Mouse (Mus musculus) frontal cortex, postnatal 10 days (tissue): ENCODE measurements around the gene Limch1.
A peak's percentile ranks its signal among the peaks of the same experiment; 100 is the strongest.

ENCODE experiments used
- DNase-seq, 2 experiments: peaks; one replicate each; pipeline ENCODE4 v3.0.0; 2022; ENCODE audit warnings: low spot score in 2 of 2, mixed read lengths in 1 of 2

The Limch1 gene

DNA sequence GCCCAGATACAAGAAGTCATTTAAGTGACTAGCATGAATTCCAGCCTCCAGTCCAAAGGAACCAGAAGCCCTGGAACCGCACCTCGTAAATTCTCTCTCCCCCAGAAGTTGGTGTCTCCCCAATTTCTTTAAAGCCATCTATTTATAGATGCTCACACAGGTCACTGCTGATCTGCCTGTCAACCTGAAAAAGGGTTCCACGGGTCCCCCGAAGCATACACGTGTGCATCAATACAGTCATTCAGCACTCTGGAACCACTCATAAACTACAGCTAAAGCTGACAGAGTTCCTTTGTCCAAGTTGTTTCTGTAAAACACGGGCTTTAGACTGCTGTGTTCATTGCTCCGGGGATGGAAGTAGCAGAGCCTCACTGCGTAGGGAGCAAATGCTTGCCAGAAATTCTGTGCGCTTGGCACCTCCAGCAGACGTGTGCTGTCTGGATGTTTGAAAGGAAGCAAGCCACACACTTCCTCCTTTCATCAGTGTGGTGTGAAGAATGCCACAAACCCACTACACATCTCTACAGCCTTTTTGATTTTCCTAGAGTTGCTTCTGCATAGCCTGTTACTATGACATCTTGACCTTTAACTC, 278.9 kb downstream of the Limch1 start:
- DNase-seq, result no peak

DNA sequence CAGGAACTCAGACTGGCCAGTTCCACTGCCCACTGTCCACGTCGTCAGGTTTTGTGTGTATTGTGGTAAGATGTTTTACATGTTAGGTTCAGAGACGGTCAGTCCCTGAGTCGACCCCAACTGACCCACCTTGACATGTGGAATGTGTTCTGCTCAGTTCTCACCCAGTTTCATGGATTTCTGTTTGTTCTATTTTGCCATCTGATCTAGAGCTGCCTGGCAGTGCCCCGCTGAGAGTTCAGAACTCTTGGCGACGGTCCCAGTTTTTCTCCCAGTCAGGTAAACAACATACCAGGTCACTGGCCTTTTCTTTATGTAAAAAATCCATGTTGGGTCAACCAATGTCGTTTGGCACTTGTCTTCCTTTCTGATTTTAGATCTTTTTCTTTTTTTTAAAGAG, 279.5 kb downstream of the Limch1 start:
- no peak for DNase-seq

DNA sequence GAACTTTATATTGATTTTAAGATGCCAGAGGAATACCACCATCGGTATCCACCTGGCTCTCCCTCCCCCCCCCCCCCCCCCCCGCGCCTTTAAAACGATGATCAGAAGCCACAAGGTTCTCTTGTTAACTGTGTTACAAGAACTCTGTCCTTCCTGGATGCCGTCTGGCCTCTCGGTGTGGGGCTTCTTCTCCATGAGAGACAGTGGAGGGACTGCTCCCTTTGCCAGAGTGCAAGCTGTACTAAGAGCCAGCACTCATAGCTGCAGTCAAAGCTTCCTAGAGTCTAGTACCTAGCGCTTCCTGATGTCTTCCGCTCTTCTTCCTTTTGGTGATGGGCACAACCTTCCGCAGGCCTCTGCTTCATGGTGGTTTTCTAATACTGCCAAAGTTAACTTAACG, 280.0 kb downstream of the Limch1 start:
- no peak for DNase-seq

DNA sequence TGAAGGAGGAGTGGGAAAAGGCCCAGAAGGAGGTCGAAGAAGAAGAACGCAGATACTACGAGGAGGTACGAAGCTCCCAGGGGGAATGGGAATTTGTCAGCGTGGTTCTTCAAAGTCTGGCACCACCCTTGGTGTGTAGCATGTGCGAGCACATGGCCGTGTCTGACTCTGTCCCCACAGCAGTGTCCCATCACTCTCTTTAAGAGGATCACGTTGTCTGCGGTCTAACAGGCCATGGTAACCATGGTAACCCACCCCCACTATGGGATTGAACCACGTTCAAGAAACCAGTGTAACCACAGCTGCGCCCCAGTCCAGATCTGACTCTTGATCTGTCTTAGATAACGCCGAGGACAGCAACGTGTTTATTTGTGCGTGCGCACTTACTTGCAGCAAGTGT, 283.2 kb downstream of the Limch1 start:
- DNase-seq, result no peak

- no peak for DNase-seq
These were observed 284.3 kb downstream of the Limch1 start for GRCm38 (mm10) chr5:67029946-67030345.

GRCm38 (mm10) chr5:67032601-67033000, 287.0 kb downstream of the Limch1 start:
- no peak for DNase-seq

DNA sequence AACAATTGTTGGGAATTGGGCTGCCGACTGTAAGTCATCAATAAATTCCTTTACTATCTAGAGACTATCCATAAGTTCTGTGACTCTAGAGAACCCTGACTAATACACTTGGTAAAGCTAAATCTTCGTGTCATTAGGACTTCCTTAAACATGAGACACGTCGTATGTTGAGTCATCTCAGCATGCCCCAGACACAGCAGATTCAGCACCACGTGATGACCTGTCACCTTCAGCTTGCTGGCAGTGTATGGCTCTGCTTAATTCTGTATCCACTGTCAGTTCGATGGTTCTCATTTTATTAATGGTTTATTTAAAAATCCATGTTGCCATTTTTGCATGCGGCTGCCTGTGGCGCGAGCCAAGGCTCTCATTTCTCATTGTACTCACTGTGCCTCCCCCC, 298.3 kb downstream of the Limch1 start:
- no peak for DNase-seq

- DNase-seq, result peak in 1 of 2 experiments; percentile 20
These were observed 302.4 kb downstream of the Limch1 start for GRCm38 (mm10) chr5:67048003-67048402.

DNA sequence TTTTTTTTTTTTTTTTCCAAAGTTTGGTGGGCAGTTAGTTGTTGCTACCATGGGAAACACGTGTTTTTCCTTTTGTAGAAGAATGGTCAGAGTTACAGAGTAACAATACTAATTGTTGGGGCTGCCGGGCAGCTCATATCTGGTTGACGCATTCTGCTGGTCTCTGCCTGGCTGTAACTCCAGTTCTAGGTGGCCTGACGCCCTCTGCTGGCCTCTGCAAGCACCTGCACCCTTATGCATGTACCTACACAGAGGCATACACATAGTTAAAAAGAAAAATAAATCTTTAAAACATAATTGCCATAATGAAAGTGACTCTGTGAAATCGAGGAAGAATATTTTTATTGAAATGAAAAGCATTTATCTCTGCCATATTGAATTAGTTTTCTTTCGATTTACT, 312.2 kb downstream of the Limch1 start:
- no peak for DNase-seq

- no peak for DNase-seq
These were observed 314.9 kb downstream of the Limch1 start for GRCm38 (mm10) chr5:67060519-67060918.

DNA sequence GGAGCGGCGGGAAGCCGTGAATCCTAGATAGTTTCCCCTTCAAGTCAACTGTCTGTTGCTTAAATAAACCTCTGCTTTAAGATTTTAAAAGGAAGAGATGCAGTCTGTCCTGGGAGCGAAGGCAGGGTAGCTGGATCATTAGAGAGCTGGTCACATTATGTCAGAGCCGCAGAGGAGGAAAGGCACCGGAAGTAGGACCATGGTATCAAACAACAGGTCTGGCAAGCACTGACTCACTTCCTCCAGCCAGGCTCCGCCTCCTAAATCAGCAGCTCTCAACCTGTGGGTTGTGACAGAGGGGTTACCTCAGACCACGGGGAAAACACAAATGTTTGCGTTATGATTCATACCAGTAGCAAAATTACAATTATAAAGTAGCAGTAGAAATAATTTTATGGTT, 318.0 kb downstream of the Limch1 start:
- no peak for DNase-seq

- no peak for DNase-seq
These were observed 337.5 kb downstream of the Limch1 start for GRCm38 (mm10) chr5:67083117-67083516.

DNA sequence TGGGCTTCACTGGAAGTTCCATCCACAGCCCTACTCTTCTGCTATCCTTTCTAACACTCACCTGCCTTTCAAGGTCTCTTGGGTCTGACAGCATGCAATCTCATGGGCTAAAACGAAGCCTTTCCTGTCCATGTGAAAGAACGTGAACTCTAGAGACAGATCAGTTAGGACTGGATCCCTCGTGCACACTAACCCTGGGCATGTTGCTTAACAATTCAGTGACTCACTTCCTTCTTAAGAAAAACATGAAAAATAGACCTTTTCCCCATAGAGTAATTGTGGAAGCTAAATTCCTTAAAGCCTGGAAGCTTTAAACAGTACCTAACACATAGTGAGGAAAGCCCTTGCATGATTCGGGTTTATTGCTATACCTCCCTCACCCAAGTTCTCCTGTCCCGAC, 345.2 kb downstream of the Limch1 start:
- DNase-seq, result no peak

DNA sequence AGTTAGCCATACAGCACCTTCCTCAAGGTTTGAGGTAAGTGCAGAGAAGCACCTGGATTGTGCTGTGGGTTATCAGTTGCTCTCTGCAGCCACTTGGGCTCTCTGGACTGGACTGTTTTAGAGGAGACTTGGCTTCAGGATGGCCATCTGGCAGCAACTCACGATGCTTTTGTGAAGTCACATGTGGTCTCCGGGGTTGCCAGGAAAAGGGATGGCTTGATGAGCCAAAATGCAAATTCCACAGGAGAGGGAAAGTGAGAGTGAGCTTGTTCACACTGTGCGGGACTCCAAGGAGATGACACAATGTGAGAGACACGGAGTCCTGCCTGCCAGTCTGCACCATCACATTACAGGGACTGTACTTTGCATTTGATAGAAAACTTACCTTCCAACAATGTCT, 346.1 kb downstream of the Limch1 start:
- no peak for DNase-seq

- no peak for DNase-seq
These were observed 348.4 kb downstream of the Limch1 start for GRCm38 (mm10) chr5:67093991-67094390.

GRCm38 (mm10) chr5:67095153-67095552, 349.5 kb downstream of the Limch1 start:
- DNase-seq, result no peak

- DNase-seq, result peak in 1 of 2 experiments; percentile 8
These were observed 350.2 kb downstream of the Limch1 start for GRCm38 (mm10) chr5:67095651-67096377.

DNA sequence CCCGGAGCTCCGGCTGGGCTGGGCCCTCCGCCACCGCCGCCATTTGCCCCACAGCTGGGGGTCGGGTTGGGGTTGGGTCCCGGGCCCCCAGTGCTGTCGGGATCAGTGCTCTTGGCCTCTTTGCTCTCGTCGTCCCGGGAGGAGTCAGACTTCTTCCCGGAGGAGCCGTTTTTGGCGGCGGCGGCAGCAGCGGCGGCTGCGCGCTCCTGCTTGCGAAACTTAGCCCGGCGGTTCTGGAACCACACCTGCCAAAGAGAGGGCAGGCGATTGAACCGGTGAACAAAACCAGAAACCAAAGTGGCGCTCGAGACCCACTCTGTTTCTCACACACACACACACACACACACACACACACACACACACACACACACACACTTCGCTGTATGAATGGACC, 350.7 kb downstream of the Limch1 start:
- no peak for DNase-seq

- DNase-seq, result peak in 1 of 2 experiments; percentile 9
These were observed 351.8 kb downstream of the Limch1 start for GRCm38 (mm10) chr5:67097106-67098050.

DNA sequence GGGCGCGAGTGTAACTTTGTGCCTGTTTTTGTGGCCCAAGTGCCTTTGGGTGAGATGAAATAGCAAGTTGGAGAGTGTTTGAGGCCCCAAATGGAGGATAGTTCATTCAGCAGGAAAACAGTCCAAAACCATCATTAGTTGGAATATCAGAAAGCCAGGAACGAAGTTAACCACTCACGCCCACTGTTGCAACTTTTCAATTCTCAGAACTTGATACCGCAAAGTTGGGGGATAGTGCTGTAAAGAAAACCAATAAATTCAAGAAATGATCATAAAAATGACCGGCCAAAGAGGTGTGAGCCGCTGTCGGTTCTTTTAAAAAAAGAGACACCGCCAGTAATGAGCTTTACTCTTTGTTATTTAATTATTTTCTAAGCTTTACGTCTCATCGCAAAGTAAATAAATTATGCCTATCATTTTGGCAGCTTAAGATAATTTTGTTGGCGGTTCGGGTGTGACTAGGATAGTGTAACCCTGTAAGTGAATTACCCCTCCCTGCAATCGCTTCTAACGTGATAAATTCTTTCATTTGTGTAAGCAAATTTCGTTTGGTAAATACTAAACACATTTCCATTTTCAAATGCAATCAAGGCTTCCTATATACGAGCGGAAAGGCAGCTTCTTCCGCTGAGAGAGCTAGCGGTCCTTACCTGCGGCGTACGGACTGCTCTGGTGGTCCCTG, 352.6 kb downstream of the Limch1 start:
- no peak for DNase-seq

DNA sequence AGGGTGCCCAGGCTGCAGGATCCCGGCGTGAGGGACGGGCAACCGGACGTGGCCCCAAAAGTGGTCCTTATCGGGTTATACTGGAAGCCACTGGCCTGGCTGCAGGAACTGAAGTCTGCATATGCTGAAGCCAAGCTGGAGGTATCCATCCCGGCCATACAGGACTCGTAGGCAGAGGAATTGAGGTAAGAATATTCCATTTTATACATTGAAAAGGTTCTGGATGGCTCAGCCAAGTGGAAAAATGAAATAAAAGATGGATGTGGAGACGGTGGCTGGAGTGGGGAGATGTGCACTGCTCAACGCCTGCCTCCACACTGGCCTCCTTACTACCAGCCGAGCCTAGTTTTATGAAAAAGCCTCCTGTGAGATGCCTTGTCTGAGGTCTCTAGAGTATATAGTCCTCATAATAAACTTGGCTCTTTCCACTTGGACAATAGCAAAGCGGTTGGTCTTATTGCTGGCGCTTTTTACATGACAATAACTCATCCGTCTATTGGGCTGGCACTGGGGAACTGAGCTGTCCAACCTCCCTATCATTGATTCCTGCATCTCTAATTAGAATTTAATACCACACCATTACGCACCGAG, 353.2 kb downstream of the Limch1 start, which contains the start of gene Phox2b:
Gene Phox2b (minus strand): TSS at position 569 of the 591 bp plus-strand sequence.
- peak in 1 of 2 experiments; percentile 18 for DNase-seq
